Mouse (Mus musculus) MEL (cell line): ENCODE data around the gene Slc22a15.

Source experiments
- BHLHE40 ChIP-seq: IDR thresholded peaks from 2 replicates; pipeline ENCODE4 v1.6.1; 2012; ENCODE audit warnings: low read depth, mild to moderate bottlenecking, inconsistent platforms, low read length, improper control_type of control experiment, borderline replicate concordance
- CHD1 ChIP-seq: IDR thresholded peaks from 2 replicates; pipeline ENCODE4 v1.6.1; 2012; ENCODE audit warnings: low read depth, mild to moderate bottlenecking, inconsistent platforms, low read length, improper control_type of control experiment
- CTCF ChIP-seq, 3 experiments: IDR thresholded peaks in 2 of 3; conservative IDR thresholded peaks in 1 of 3; 2 replicates each; pipeline ENCODE4 v1.5.1; 2011 to 2012; ENCODE audit warnings: low read length in 3 of 3, low read depth in 2 of 3, mild to moderate bottlenecking in 2 of 3, improper control_type of control experiment in 1 of 3, inconsistent platforms in 1 of 3, mixed read lengths in 1 of 3, moderate library complexity in 1 of 3; ENCODE audit not compliant: control insufficient read depth in 1 of 3, insufficient read depth in 1 of 3, poor library complexity in 1 of 3, severe bottlenecking in 1 of 3
- E2F4 ChIP-seq: IDR thresholded peaks from 2 replicates; pipeline ENCODE4 v1.6.1; 2011; ENCODE audit warnings: low read depth, low read length, improper control_type of control experiment, borderline replicate concordance
- ELF1 ChIP-seq: IDR thresholded peaks from 2 replicates; pipeline ENCODE4 v1.6.1; 2014; ENCODE audit warnings: low read depth, mild to moderate bottlenecking, inconsistent platforms, low read length, improper control_type of control experiment, moderate library complexity
- EP300 ChIP-seq, 2 experiments: IDR thresholded peaks; 2 replicates each; pipeline ENCODE4 v1.6.1; 2011; ENCODE audit warnings: improper control_type of control experiment in 2 of 2, low read length in 2 of 2, low read depth in 1 of 2, mild to moderate bottlenecking in 1 of 2
- MAFK ChIP-seq: IDR thresholded peaks from 2 replicates; pipeline ENCODE4 v1.6.1; 2011; ENCODE audit warnings: low read depth, mild to moderate bottlenecking, low read length, improper control_type of control experiment, borderline replicate concordance
- NELFE ChIP-seq: IDR thresholded peaks from 2 replicates; pipeline ENCODE4 v1.6.1; 2011; ENCODE audit warnings: low read depth, low read length, improper control_type of control experiment
- POLR2A ChIP-seq, 2 experiments: IDR thresholded peaks; 2 replicates each; pipeline ENCODE4 v1.6.1; 2011 to 2012; ENCODE audit warnings: low read length in 2 of 2, mild to moderate bottlenecking in 2 of 2, control low read depth in 1 of 2, improper control_type of control experiment in 1 of 2, low read depth in 1 of 2, moderate library complexity in 1 of 2; ENCODE audit not compliant: control insufficient read depth in 1 of 2, insufficient read depth in 1 of 2, poor library complexity in 1 of 2
- POLR2AphosphoS2 ChIP-seq: IDR thresholded peaks from 2 replicates; pipeline ENCODE4 v1.6.1; 2011; ENCODE audit warnings: low read length, improper control_type of control experiment
- RAD21 ChIP-seq: IDR thresholded peaks from 2 replicates; pipeline ENCODE4 v1.6.1; 2011; ENCODE audit warnings: mild to moderate bottlenecking, low read depth, low read length, improper control_type of control experiment
- USF1 ChIP-seq: IDR thresholded peaks from 2 replicates; pipeline ENCODE4 v1.6.1; 2014; ENCODE audit warnings: low read depth, mild to moderate bottlenecking, inconsistent platforms, low read length, improper control_type of control experiment, moderate library complexity
- ZKSCAN1 ChIP-seq: IDR thresholded peaks from 2 replicates; pipeline ENCODE4 v1.6.1; 2012; ENCODE audit warnings: low read depth, mild to moderate bottlenecking, inconsistent platforms, low read length, improper control_type of control experiment, moderate library complexity
- ZNF384 ChIP-seq: IDR thresholded peaks from 2 replicates; pipeline ENCODE4 v1.6.1; 2012; ENCODE audit warnings: low read depth, mild to moderate bottlenecking, inconsistent platforms, low read length, improper control_type of control experiment

DNA sequence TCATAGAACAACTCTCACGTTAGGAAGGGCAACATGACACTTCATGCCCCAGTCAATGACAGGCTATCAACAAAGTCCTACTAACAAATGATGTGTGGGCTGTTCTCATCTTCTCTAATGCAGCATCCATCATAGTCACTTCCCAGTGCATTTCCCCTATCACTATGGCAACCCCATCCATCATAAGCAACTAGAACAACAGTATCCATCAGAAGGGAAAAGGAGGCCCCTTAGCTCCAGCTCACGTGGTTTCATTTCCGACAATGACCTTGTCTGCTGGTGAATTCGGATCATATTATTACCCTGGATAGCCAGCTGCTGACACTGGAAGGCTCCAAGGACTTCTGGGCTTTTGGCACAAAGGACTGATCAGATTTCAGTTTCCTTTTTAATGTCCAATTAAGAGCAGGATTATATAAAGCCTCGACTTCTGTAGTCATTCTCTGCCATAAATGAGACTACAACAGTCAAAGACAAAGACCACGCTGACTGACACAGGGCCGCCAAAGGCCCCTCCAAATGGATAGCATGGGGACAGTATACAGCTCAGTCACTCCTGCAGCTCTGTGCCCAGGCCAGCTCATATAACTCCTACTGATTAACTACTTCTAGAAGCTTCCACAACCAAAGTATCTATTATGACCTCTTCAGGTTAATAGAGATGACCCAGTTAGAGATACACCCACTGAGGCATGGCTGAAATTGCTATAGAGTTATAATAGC is 81.7 kb downstream of the Slc22a15 start:
- no peak for TF ChIP-seq EP300 (IDR thresholded peaks at IDR 0.05; ENCODE audit: low read depth in 1 of 2, low read length in 2 of 2)
- TF ChIP-seq USF1 = no peak
- no peak for TF ChIP-seq NELFE
- no peak for TF ChIP-seq POLR2A (IDR thresholded peaks at IDR 0.05; ENCODE audit: control insufficient read depth in 1 of 2, insufficient read depth in 1 of 2, low read depth in 1 of 2, low read length in 2 of 2, poor library complexity in 1 of 2)
- TF ChIP-seq ZNF384 = no peak
- TF ChIP-seq CTCF (IDR thresholded peaks at IDR 0.05 in 2 of 3, conservative IDR thresholded peaks at IDR 0.05 in 1 of 3; ENCODE audit: control insufficient read depth in 1 of 3, insufficient read depth in 1 of 3, low read depth in 2 of 3, low read length in 3 of 3, poor library complexity in 1 of 3, severe bottlenecking in 1 of 3) = no peak
- TF ChIP-seq CHD1 = no peak
- TF ChIP-seq MAFK = no peak
- TF ChIP-seq ELF1 = no peak
- no peak for TF ChIP-seq BHLHE40
- no peak for TF ChIP-seq E2F4
- no peak for TF ChIP-seq POLR2AphosphoS2
- no peak for TF ChIP-seq ZKSCAN1
- TF ChIP-seq RAD21 = no peak
